Mouse (Mus musculus) spleen, adult 2 months (tissue): Measurements from ENCODE around the gene Igfbp3.

Source experiments
- CTCF ChIP-seq: fragments of 200-500 bp; IDR thresholded peaks from 2 replicates; pipeline ENCODE4 v1.5.1; 2011; ENCODE audit warnings: mild to moderate bottlenecking, inconsistent platforms; ENCODE audit not compliant: insufficient read depth, insufficient read length, insufficient replicate concordance; ENCODE audit errors: extremely low read depth
- POLR2A ChIP-seq: fragments of 200-500 bp; IDR thresholded peaks from 2 replicates; pipeline ENCODE4 v1.6.1; 2011; ENCODE audit warnings: low read depth, low read length, inconsistent platforms

GRCm38 (mm10) chr11:7230000-7230399, 16.3 kb upstream of the Igfbp3 start:
- TF ChIP-seq CTCF (no peak), POLR2A (no peak)
